Mouse (Mus musculus) adrenal gland, postnatal 14 days (tissue): ENCODE results near the gene Grifin. TPM values are rescaled to one million over a fixed set of nuclear protein-coding genes. Genes with fewer than 3 reads are reported as not detected.

Experiments used
- DNase-seq: peaks from one replicate; pipeline ENCODE4 v3.0.0; 2021; ENCODE audit warnings: mixed read lengths
- long read RNA-seq, 2 experiments: library from polyadenylated mRNA; stranded (forward); transcript quantifications; one replicate each; pipeline ENCODE4 v2.0.0; 2021
- total RNA-seq: library from RNA; stranded (reverse); gene quantifications from 2 replicates; pipeline ENCODE4 v1.2.3, GENCODE M21; 2021

Gene Grifin
- total RNA-seq, result not detected in 2 replicates
- long read RNA-seq, experiment 1, result 0 reads
- long read RNA-seq, experiment 2, result 0 reads

DNA sequence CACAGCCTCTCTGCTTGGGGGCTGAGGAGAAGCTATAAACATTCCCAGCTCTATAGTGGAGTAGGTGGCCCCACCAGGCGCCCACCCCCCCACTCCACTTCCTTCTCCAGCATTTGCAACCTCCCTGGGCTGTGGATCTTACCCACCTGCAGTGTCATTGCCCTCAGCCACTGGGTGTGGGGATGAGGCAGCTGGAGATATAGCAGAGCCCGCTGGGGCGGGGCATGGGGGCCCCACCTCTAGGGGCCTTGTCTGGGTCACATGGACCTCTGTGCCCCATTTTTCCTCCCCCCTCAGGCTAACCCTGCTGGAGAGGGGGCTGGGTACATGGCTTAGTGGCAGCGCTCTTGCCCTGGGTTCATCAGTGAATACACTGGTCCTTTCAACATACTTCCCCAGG lies at the start of gene Grifin:
Gene Grifin (minus strand): TSS at position 176 of the 400 bp plus-strand sequence.
- no peak for DNase-seq

DNA sequence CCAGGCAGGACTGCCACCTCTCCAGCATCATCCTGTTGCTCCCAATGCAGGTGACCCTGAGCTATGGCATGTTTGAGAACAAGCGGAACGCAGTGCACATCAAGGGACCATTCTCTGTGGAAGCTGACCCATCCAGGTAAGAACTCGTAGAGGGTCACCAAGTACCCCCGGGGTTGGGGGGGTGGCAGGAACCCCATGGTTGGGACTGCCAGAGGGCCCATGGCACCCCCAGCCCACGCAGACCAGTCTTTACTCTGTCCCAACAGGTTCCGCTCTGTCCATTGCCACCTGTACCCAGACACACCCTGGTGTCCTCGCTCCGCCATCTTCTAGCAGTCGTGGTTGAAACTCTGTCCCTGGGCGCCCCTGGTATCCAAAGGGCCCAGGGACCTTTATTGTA lies 49.3 kb upstream of the Grifin start:
- DNase-seq, result no peak

DNA sequence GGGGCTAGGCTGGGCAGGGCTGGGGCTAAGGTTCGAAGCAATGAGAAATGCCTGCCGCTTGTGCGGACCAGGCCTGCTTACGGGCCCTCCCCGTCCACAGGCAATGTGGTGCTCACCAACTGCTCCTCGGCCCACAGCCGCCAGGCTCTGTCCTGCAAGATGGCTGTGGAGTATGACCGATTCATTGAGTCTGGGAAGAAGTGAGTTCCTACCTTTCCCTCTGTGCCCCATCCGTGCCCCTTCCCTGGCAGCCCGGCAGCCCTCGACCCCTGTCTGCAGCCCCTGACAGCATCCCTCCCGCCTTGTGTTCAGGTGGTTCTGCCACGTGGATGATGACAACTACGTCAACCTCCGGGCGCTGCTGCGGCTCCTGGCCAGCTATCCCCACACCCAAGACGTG lies 47.3 kb upstream of the Grifin start:
- no peak for DNase-seq

GRCm38 (mm10) chr5:140611611-140612185 lies 46.8 kb upstream of the Grifin start:
- DNase-seq, result peak; percentile 54

DNA sequence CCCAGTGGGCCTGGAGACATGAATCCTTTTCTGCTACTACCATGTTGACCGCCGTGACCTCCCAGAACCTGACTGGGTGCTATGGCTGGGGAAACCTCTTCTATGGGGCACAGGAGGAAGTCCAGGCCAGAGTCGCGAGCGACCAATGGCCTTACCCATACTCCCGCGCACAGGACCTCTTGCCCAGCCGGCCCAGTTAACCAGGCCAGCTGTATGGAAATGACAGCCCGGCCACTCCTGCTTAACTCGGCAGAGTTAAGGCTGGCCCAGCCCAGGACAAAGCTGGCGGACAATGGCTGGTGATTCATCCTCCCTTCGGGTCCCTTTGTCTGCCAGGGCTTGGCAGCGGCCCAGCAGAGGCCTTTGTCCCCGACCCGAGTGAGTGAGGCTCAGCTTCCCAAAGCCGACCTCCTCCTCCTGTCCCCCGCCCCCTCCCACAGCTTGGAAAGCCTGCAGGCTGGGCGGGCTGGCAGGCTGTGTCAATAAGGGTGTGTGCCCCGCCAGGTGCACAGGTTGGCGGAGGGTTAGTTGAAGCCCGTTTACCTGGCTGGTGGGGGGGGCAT lies 46.2 kb upstream of the Grifin start:
- DNase-seq, result peak; percentile 93

DNA sequence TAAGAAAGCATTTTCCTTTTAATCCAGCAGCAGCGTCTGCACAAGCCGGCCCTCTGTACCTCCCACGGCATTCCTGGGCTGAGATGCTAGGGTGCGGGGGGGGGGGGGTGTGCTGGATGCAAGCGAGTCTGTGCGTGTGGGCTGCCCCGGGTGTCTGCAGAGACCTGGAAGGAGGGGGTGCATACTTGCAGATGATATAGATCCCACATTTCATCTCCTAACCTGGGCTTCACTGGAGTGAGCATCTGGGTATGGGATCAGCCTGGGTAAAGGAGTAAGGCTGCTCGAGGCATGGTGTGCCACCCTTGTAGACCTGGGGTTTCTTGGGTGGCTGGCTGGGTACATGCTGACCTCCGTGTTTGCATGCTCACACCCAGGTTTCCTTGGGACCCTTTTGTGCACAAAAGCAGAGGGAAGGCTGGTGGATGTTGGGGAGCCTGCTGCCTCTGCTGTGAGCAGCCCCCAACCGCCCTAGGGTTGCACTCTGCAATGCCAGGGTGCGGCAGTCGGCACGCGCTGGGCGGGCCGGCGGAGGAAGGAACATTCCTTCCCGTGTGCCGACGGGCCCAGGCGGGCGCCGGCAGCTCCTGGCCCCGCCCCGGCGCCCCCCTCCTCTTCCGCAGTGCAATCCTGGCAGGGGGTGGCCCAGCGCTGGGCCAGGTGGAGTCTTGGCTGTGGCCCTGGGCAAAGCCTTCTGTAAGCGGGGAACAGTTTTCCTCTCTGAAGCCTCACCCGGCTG lies 45.6 kb upstream of the Grifin start:
- DNase-seq, result peak; percentile 57

GRCm38 (mm10) chr5:140609511-140610272 lies 44.8 kb upstream of the Grifin start:
- DNase-seq, result peak; percentile 69

DNA sequence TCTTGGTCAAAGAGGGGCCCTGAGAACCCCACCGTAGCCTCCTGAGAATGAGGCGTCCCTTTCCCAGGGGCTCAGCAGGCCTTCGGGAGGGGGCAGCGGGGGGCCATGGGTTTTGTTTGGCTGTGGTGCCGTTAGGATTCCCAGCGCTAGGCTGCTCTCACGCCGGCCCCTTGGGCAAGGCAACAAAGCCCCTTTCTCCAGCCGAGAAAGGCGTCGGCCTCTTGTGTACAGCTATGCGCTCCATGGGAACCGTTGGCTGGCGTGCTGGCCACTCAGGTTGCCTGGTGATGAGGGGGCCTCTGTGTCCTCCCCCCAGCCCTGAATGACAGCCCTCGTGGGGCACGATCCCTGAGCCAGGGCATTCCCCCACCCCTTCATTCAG lies 43.8 kb upstream of the Grifin start:
- DNase-seq, result no peak

DNA sequence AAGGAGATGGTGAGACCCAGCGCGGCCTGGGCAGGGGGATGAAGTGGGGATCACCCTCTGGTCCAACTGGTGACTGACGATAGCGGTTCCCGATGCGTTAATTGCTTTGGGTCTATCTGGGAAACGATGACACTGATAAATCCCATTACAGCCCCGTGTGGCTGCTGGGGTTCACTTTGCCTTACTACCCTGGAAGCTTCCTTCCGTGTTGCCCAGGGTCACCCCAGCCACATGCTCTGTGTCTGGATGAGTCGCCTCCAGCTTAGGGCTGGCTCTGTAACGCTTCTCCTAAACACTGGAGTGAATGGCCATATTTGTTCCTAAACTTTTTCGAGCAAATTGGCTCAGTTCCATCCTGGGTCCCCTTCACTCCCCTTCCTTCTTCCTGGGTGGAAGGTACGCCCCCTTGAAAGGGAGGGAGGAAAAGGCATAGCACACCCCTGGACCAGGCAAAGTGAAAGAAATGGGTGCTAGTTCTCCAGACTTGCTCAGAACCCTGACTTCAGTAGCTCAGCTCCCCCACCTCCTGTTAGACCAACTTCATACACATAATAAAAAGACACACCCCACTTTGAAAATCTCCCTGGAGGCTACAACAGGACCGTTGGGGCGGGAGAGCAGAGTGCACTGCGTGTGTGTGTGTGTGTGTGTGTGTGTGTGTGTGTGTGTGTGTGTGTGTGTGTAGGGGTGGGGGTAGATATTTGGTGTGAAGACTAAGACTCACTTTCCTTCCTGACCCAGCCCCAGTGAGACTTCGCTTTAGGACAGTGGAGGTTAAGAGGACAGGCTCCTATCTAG lies 43.2 kb upstream of the Grifin start:
- DNase-seq, result no peak

GRCm38 (mm10) chr5:140607001-140607835 lies 42.3 kb upstream of the Grifin start, which contains the start of gene Lfng:
Gene Lfng (plus strand): TSS chr5:140607320.
- DNase-seq, result peak; percentile 94

- no peak for DNase-seq
Measured at GRCm38 (mm10) chr5:140606386-140606785, 41.5 kb upstream of the Grifin start.

DNA sequence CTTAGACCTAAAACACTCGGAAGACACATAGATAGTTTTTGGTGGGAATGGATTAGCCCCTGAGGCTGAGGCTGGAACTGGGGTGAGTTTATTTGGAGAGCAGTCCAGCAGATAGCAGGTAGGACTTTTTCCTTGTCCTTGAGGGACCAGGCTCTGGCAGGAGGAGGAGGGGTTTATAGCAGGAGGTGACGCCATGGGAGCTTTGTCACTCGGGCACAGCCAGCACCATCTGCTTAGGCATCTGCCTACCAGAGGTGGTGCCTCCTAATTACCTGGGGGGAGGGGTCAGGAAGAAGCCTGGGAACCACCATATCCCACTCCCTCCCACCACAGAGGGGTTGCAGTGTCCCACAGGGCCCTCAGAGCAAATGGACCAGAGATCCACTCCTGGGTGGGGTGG lies 40.4 kb upstream of the Grifin start:
- no peak for DNase-seq

GRCm38 (mm10) chr5:140604386-140604785 lies 39.5 kb upstream of the Grifin start:
- no peak for DNase-seq

DNA sequence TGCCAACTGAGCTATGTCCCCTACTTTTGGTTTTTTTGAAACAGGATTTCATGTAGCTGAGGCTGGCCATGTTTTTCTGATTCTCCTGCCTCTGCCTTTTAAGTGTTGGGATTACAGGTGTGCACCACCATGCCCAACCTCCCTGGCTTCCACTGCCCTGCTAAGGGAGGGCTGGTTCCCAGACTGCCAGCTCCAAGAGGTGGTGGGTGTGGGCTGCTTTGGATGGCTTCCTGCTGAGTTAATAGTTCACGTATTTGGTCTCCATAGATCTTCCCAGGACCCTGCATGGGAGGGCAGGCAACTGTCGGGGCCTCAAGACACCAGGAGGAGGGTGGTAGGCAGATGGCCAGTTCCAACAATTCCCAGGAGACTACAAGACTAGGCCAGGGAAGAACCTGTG lies 37.7 kb upstream of the Grifin start:
- DNase-seq, result no peak

DNA sequence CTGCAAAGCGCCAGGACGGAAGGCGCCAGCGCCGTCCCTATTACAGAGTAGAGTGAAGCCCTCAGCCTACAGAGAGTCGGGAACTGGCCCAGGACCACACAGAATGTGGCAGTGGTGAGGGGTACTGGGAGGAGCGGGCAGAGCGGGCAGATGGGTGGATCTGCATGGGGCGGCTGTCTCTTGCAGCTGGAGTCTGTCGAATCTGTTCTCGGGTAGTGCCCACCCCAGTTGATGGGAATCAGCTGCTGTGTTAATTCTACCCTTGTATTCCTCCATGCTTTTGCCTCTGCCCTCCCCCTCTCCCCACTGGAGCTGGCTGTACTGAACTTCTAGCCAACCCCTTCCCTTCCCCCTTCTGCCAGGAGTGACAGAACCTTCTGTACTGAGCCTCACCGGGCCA lies 36.8 kb upstream of the Grifin start:
- DNase-seq, result no peak

GRCm38 (mm10) chr5:140599939-140600338 lies 35.1 kb upstream of the Grifin start:
- no peak for DNase-seq

DNA sequence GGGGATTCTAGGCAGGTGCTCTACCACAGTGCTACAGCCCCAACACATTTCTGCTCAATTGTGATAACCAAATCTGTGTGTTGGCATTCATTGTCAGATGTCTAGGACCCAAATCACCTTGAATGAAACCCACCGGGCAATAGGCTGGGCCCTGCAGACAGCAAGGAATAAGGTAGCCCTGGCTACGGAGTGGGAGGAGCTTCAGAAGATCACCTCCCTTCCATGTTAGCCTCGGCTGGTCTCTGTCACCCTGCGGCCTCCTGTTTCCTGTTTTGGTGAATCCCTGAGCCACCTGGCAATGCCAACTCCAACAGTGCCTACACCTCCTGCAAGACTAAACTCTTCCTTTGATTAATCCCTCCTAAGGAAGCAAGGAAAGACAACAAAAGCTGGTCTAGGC lies 32.9 kb upstream of the Grifin start:
- DNase-seq, result no peak

GRCm38 (mm10) chr5:140596927-140597588 lies 32.2 kb upstream of the Grifin start:
- peak; percentile 69 for DNase-seq

DNA sequence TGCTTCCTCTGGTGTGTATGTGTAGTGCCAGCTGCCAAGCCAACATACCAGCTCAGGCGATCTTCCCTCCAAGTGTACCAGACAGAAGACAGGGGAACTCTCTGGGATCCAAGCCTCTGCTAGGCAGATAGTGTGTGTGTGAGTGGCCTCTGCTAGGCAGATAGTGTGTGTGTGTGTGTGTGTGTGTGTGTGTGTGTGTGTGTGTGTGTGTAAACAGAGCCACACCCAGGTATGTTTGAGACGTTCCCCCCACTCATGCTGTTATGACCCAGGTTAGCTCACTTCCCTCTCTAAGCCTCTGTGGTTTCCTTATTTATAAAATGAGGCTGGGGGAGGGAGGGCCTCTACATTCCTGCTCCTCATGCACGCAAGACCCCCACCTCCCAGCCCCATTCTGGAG lies 31.6 kb upstream of the Grifin start:
- DNase-seq, result no peak

DNA sequence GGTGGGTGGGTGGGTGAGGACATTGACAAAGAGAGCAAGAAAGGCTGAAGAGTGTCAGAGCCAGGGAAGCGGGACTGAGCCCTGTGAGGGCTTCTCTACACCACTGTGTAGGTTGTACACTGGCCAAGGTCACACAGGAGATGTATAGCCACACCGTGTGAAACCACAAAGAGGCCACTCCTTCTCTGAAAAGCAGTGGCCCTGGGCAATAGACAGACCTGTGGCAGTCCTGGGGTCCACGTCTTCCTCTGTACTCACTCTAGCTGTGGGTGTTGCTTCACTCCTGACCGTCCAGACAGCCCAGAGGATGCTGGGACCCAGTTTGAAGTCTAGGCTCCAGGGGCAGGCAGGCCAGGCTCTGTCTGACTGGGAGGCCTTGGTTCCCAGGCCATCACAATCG lies 30.0 kb upstream of the Grifin start:
- DNase-seq, result no peak
